Mouse (Mus musculus): ENCODE results near the gene Sprr3. TPM values are rescaled to one million over a fixed set of nuclear protein-coding genes. Genes with fewer than 3 reads are reported as not detected.

Sprr3 gene
- total and polyA plus RNA-seq, 2 experiments from 2014 or later, result not detected

DNA sequence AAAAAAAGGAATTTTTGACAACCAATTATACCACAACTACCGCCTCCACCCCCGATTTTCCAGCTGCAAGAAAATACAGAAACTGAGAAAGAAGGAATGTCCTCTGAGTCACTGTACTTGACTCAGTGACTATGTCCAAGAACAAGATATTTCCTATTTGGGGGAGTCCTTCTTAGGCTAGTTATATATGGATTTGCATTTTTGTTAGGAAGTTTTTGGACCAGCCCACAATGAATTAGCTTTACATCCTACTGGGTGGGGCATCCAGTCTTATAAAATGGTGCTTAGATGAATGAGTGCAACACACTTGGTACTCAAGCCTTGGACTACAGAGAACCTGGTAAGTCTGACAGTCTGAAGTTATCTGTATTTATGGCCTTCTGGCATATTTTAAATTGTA lies 26.2 kb downstream of the Sprr3 start, which contains the start of gene Sprr2k:
Gene Sprr2k, plus strand, starts transcription at position 301 of the 400 bp plus-strand sequence.
- no peak for TF ChIP-seq CTCF (IDR thresholded peaks at IDR 0.05; ENCODE audit: low read depth)

DNA sequence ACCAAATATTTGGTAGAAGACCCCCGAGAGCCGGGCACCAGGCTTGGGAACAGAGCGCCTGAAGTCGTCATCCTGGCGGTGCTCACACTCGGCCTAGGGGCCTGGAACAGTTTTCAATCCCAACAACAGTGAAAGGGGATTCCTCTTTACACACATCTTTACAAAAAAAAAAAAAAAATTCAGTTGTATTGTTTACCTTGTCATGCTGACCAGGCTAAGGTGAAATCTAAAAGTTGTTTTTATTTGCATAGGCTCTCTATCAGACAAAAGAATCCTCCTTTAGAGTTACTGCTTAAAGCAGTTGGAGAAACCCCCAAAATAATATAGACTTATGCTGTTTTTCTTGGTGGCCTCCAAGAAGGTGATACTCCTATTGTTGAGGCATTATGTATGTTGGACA lies 29.2 kb downstream of the Sprr3 start, which contains the start of gene Gm9774:
Gene Gm9774, minus strand, starts transcription at position 101 of the 400 bp plus-strand sequence.
- DNase-seq (ENCODE audit: low spot score) (no peak), ATAC-seq (no peak)
- Histone ChIP-seq H3K4me3 (ENCODE audit: low read length) (no peak within 1 kb of the TSS), H3K27me3 (ENCODE audit: insufficient read depth, low read length) (no peaks in the 10 kb centered on the region), H3K4me1 (ENCODE audit: insufficient read depth, low read length) (no peaks in the 10 kb centered on the region), H3K36me3 (ENCODE audit: insufficient read depth, low read length) (no peaks in the 10 kb centered on the region), H3K9ac (replicated peaks; ENCODE audit: low read length) (no peak within 1 kb of the TSS), H3K9me3 (ENCODE audit: low read length) (no peaks in the 10 kb centered on the region), H3K27ac (no peak within 1 kb of the TSS), H3K4me2 (ENCODE audit: low read depth, low read length) (no peak within 1 kb of the TSS)
- TF ChIP-seq CTCF (IDR thresholded peaks at IDR 0.05; ENCODE audit: low read depth), result no peak
- WGBS, result 97% methylated on average over 6 of the region's 6 CpGs

More for the DNA sequence above, 26.2 kb downstream of the Sprr3 start, which contains the start of gene Sprr2k:
- no peaks in the 10 kb centered on the region for H3K4me1 ChIP-seq (ENCODE audit: insufficient read depth, low read length)
- H3K9me3 ChIP-seq (ENCODE audit: low read length), result no peaks in the 10 kb centered on the region
- ATAC-seq (no peak), DNase-seq (ENCODE audit: low spot score) (no peak)
- no peak within 1 kb of the TSS for H3K9ac ChIP-seq (replicated peaks; ENCODE audit: low read length)
- H3K27me3 ChIP-seq (ENCODE audit: insufficient read depth, low read length), result no peaks in the 10 kb centered on the region
- H3K27ac ChIP-seq, result no peak within 1 kb of the TSS
- H3K4me2 ChIP-seq (ENCODE audit: low read depth, low read length), result no peak within 1 kb of the TSS
- H3K4me3 ChIP-seq (ENCODE audit: low read length), result no peak within 1 kb of the TSS
- H3K36me3 ChIP-seq (ENCODE audit: insufficient read depth, low read length), result no peaks in the 10 kb centered on the region
- WGBS, result 92% methylated on average over 2 of the region's 2 CpGs

DNA sequence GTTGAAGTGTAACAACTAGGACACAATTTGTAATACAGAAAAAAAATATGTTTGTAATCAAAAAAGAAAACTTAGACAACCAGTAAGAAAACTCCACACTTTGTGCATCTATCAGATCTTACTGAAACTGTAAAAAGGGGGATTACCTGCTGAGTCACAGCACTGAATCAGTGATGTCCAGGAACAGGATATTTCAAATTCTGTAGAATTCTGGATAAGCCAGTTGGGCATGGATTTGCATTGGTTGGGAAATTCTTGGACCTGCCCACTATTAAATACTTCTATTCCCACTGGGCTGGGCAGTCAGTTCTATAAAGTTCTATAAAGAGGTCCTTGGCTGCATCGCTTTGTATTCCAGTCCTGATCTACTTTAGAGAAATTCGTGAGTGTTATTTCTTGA lies 40.7 kb downstream of the Sprr3 start, which contains the start of gene Sprr2j-ps:
Gene Sprr2j-ps, plus strand, starts transcription at position 301 of the 400 bp plus-strand sequence.
- WGBS, result 93% methylated on average over 2 of the region's 2 CpGs
- H3K4me2 ChIP-seq (ENCODE audit: low read depth, low read length), result no peak within 1 kb of the TSS
- no peak within 1 kb of the TSS for H3K27ac ChIP-seq
- no peak for ATAC-seq
- no peaks in the 10 kb centered on the region for H3K36me3 ChIP-seq (ENCODE audit: insufficient read depth, low read length)
- H3K27me3 ChIP-seq (ENCODE audit: insufficient read depth, low read length), result no peaks in the 10 kb centered on the region
- DNase-seq (ENCODE audit: low spot score), result no peak
- H3K4me1 ChIP-seq (ENCODE audit: insufficient read depth, low read length), result no peaks in the 10 kb centered on the region
- no peak within 1 kb of the TSS for H3K9ac ChIP-seq (replicated peaks; ENCODE audit: low read length)
- no peak for TF ChIP-seq CTCF (IDR thresholded peaks at IDR 0.05; ENCODE audit: low read depth)
- no peak within 1 kb of the TSS for H3K4me3 ChIP-seq (ENCODE audit: low read length)
- H3K9me3 ChIP-seq (ENCODE audit: low read length), result no peaks in the 10 kb centered on the region

DNA sequence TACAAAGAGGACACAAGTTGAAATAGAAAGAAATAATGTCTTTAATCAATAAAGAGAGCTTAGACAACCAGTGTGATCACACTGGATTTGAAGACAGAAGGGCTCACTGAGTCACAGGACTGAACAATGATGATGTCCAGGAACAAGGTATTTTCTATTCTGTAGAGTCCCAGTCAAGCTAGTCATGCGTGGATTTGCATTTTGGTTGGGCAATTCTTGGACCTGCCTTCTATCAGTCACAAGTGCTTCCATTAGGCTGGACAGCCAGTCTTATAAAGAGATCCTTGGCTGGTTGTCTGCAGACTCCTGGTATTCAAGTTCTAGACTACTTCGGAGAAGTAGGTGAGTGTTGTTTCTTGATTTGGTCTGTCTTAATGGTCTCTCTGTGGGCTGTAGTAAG lies 50.8 kb downstream of the Sprr3 start, which contains the start of gene Sprr2i:
Gene Sprr2i, plus strand, starts transcription at position 301 of the 400 bp plus-strand sequence.
- 95% methylated on average over 2 of the region's 2 CpGs for WGBS
- no peak for TF ChIP-seq CTCF (IDR thresholded peaks at IDR 0.05; ENCODE audit: low read depth)
- Histone ChIP-seq H3K27me3 (ENCODE audit: insufficient read depth, low read length) (no peaks in the 10 kb centered on the region), H3K4me2 (ENCODE audit: low read depth, low read length) (no peak within 1 kb of the TSS), H3K9me3 (ENCODE audit: low read length) (no peaks in the 10 kb centered on the region), H3K4me3 (ENCODE audit: low read length) (no peak within 1 kb of the TSS), H3K36me3 (ENCODE audit: insufficient read depth, low read length) (no peaks in the 10 kb centered on the region), H3K9ac (replicated peaks; ENCODE audit: low read length) (no peak within 1 kb of the TSS), H3K27ac (no peak within 1 kb of the TSS), H3K4me1 (ENCODE audit: insufficient read depth, low read length) (no peaks in the 10 kb centered on the region)
- DNase-seq (ENCODE audit: low spot score) (no peak), ATAC-seq (no peak)

Other genes starting within 250 kb of the Sprr3 start
- gene Sprr2a1, start 242.9 kb downstream of the Sprr3 start, total RNA-seq (2014; rRNA removed), result not detected in 2 replicates
- gene Sprr2a1, start 242.9 kb downstream of the Sprr3 start, polyA plus RNA-seq (2015; fragmentation: Nextera tagmentation; extraction: Ambion mirVana), result not detected in 2 replicates
- not detected in 2 replicates for gene Sprr2a2, start 242.8 kb downstream of the Sprr3 start, total RNA-seq (2014; rRNA removed)
- not detected in 2 replicates for gene Sprr2a2, start 242.8 kb downstream of the Sprr3 start, polyA plus RNA-seq (2015; fragmentation: Nextera tagmentation; extraction: Ambion mirVana)
- not detected in 2 replicates for gene Sprr2a3, start 173.3 kb downstream of the Sprr3 start, total RNA-seq (2014; rRNA removed)
- not detected in 2 replicates for gene Sprr2a3, start 173.3 kb downstream of the Sprr3 start, polyA plus RNA-seq (2015; fragmentation: Nextera tagmentation; extraction: Ambion mirVana)
- gene Sprr2b, start 142.1 kb downstream of the Sprr3 start, total RNA-seq (2014; rRNA removed), result not detected in 2 replicates
- gene Sprr2b, start 142.1 kb downstream of the Sprr3 start, polyA plus RNA-seq (2015; fragmentation: Nextera tagmentation; extraction: Ambion mirVana), result 0.24 and 0.44 TPM in 2 replicates
- not detected in 2 replicates for gene Sprr2d, start 119.6 kb downstream of the Sprr3 start, total RNA-seq (2014; rRNA removed)
- not detected in 2 replicates for gene Sprr2d, start 119.6 kb downstream of the Sprr3 start, polyA plus RNA-seq (2015; fragmentation: Nextera tagmentation; extraction: Ambion mirVana)
- gene Sprr2e, start 106.6 kb downstream of the Sprr3 start, total RNA-seq (2014; rRNA removed), result not detected in 2 replicates
- not detected in 2 replicates for gene Sprr2e, start 106.6 kb downstream of the Sprr3 start, polyA plus RNA-seq (2015; fragmentation: Nextera tagmentation; extraction: Ambion mirVana)
- gene Sprr2f, start 93.5 kb downstream of the Sprr3 start, total RNA-seq (2014; rRNA removed), result not detected in 2 replicates
- not detected in 2 replicates for gene Sprr2f, start 93.5 kb downstream of the Sprr3 start, polyA plus RNA-seq (2015; fragmentation: Nextera tagmentation; extraction: Ambion mirVana)
- not detected in 2 replicates for gene Sprr2h, start 73.0 kb downstream of the Sprr3 start, total RNA-seq (2014; rRNA removed)
- not detected in 2 replicates for gene Sprr2h, start 73.0 kb downstream of the Sprr3 start, polyA plus RNA-seq (2015; fragmentation: Nextera tagmentation; extraction: Ambion mirVana)
- not detected in 2 replicates for gene Sprr2i, start 50.7 kb downstream of the Sprr3 start, total RNA-seq (2014; rRNA removed)
- not detected in 2 replicates for gene Sprr2i, start 50.7 kb downstream of the Sprr3 start, polyA plus RNA-seq (2015; fragmentation: Nextera tagmentation; extraction: Ambion mirVana)
- gene Sprr2j-ps, start 40.6 kb downstream of the Sprr3 start, total RNA-seq (2014; rRNA removed), result not detected in 2 replicates
- gene Sprr2j-ps, start 40.6 kb downstream of the Sprr3 start, polyA plus RNA-seq (2015; fragmentation: Nextera tagmentation; extraction: Ambion mirVana), result not detected in 2 replicates
- gene Gm9774, start 29.3 kb downstream of the Sprr3 start, total RNA-seq (2014; rRNA removed), result 2.5 and 3.7 TPM in 2 replicates
- 9.4 and 9.6 TPM in 2 replicates for gene Gm9774, start 29.3 kb downstream of the Sprr3 start, polyA plus RNA-seq (2015; fragmentation: Nextera tagmentation; extraction: Ambion mirVana)
- gene Sprr2k, start 26.1 kb downstream of the Sprr3 start, total RNA-seq (2014; rRNA removed), result not detected in 2 replicates
- not detected in 2 replicates for gene Sprr2k, start 26.1 kb downstream of the Sprr3 start, polyA plus RNA-seq (2015; fragmentation: Nextera tagmentation; extraction: Ambion mirVana)
- gene Sprr1b, start 19.9 kb downstream of the Sprr3 start, total RNA-seq (2014; rRNA removed), result not detected in 2 replicates
- 0.18 TPM in 1 of 2 replicates, not detected in the other for gene Sprr1b, start 19.9 kb downstream of the Sprr3 start, polyA plus RNA-seq (2015; fragmentation: Nextera tagmentation; extraction: Ambion mirVana)
- gene Sprr1a, start 27.2 kb upstream of the Sprr3 start, total RNA-seq (2014; rRNA removed), result not detected in 2 replicates
- gene Sprr1a, start 27.2 kb upstream of the Sprr3 start, polyA plus RNA-seq (2015; fragmentation: Nextera tagmentation; extraction: Ambion mirVana), result 0.23 and 0.25 TPM in 2 replicates
- not detected in 2 replicates for gene Sprr4, start 41.8 kb upstream of the Sprr3 start, total RNA-seq (2014; rRNA removed)
- not detected in 2 replicates for gene Sprr4, start 41.8 kb upstream of the Sprr3 start, polyA plus RNA-seq (2015; fragmentation: Nextera tagmentation; extraction: Ambion mirVana)
- not detected in 2 replicates for gene 2310046K23Rik, start 75.8 kb upstream of the Sprr3 start, total RNA-seq (2014; rRNA removed)
- not detected in 2 replicates for gene 2310046K23Rik, start 75.8 kb upstream of the Sprr3 start, polyA plus RNA-seq (2015; fragmentation: Nextera tagmentation; extraction: Ambion mirVana)
- not detected in 2 replicates for gene Ivl, start 115.0 kb upstream of the Sprr3 start, total RNA-seq (2014; rRNA removed)
- gene Ivl, start 115.0 kb upstream of the Sprr3 start, polyA plus RNA-seq (2015; fragmentation: Nextera tagmentation; extraction: Ambion mirVana), result not detected in 2 replicates
- not detected in 2 replicates for gene Smcp, start 130.3 kb upstream of the Sprr3 start, total RNA-seq (2014; rRNA removed)
- gene Smcp, start 130.3 kb upstream of the Sprr3 start, polyA plus RNA-seq (2015; fragmentation: Nextera tagmentation; extraction: Ambion mirVana), result not detected in 2 replicates
- not detected in 2 replicates for gene 2210017I01Rik, start 148.8 kb upstream of the Sprr3 start, total RNA-seq (2014; rRNA removed)
- not detected in 2 replicates for gene 2210017I01Rik, start 148.8 kb upstream of the Sprr3 start, polyA plus RNA-seq (2015; fragmentation: Nextera tagmentation; extraction: Ambion mirVana)
- not detected in 2 replicates for gene Lce6a, start 162.9 kb upstream of the Sprr3 start, total RNA-seq (2014; rRNA removed)
- not detected in 2 replicates for gene Lce6a, start 162.9 kb upstream of the Sprr3 start, polyA plus RNA-seq (2015; fragmentation: Nextera tagmentation; extraction: Ambion mirVana)
- not detected in 2 replicates for gene Lce1a1, start 189.6 kb upstream of the Sprr3 start, total RNA-seq (2014; rRNA removed)
- not detected in 2 replicates for gene Lce1a1, start 189.6 kb upstream of the Sprr3 start, polyA plus RNA-seq (2015; fragmentation: Nextera tagmentation; extraction: Ambion mirVana)
- not detected in 2 replicates for gene Lce1b, start 198.2 kb upstream of the Sprr3 start, total RNA-seq (2014; rRNA removed)
- gene Lce1b, start 198.2 kb upstream of the Sprr3 start, polyA plus RNA-seq (2015; fragmentation: Nextera tagmentation; extraction: Ambion mirVana), result not detected in 2 replicates
- not detected in 2 replicates for gene Lce1a2, start 211.6 kb upstream of the Sprr3 start, total RNA-seq (2014; rRNA removed)
- gene Lce1a2, start 211.6 kb upstream of the Sprr3 start, polyA plus RNA-seq (2015; fragmentation: Nextera tagmentation; extraction: Ambion mirVana), result not detected in 2 replicates
- not detected in 2 replicates for gene Lce1c, start 220.5 kb upstream of the Sprr3 start, total RNA-seq (2014; rRNA removed)
- not detected in 2 replicates for gene Lce1c, start 220.5 kb upstream of the Sprr3 start, polyA plus RNA-seq (2015; fragmentation: Nextera tagmentation; extraction: Ambion mirVana)
- not detected in 2 replicates for gene Lce1d, start 228.5 kb upstream of the Sprr3 start, total RNA-seq (2014; rRNA removed)
- gene Lce1d, start 228.5 kb upstream of the Sprr3 start, polyA plus RNA-seq (2015; fragmentation: Nextera tagmentation; extraction: Ambion mirVana), result not detected in 2 replicates